Mouse (Mus musculus) heart, embryonic 14.5 days (tissue): Measurements from ENCODE around the gene Ltbp1. TPM values are rescaled to one million over a fixed set of nuclear protein-coding genes. Genes with fewer than 3 reads are reported as not detected.

ENCODE experiments used
- ATAC-seq: fragments of 200-750 bp; cut with Nextera tagmentation; 2 replicates; pipeline ENCODE4 v1.8.0; 2017; ENCODE audit warnings: low read depth, moderate TSS enrichment; ENCODE audit not compliant: insufficient number of reproducible peaks, insufficient read depth, low FRiP score
- H3K27ac ChIP-seq, 2 experiments: fragments of 200-500 bp in 1 of 2; fragments of 300-500 bp in 1 of 2; sonication (generic) in 1 of 2; replicated peaks in 1 of 2; 2 replicates each; pipeline ENCODE4 v1.5.1; 2012 to 2014; ENCODE audit warnings: low read depth in 2 of 2, low read length in 2 of 2, control low read depth in 1 of 2, mild to moderate bottlenecking in 1 of 2, mixed read lengths in 1 of 2; ENCODE audit not compliant: control insufficient read depth in 1 of 2, insufficient read depth in 1 of 2
- H3K27me3 ChIP-seq: fragments of 300-500 bp; sonication (generic); 2 replicates; pipeline ENCODE4 v1.6.1; 2014; ENCODE audit warnings: mild to moderate bottlenecking, low read length, control low read depth; ENCODE audit not compliant: control insufficient read depth, insufficient read depth
- H3K36me3 ChIP-seq: fragments of 300-500 bp; sonication (generic); 2 replicates; pipeline ENCODE4 v1.6.1; 2014; ENCODE audit warnings: mild to moderate bottlenecking, control low read depth, low read length, mixed read lengths; ENCODE audit not compliant: control insufficient read depth, insufficient read depth
- H3K4me1 ChIP-seq, 2 experiments: fragments of 200-500 bp in 1 of 2; fragments of 300-500 bp in 1 of 2; sonication (generic) in 1 of 2; 2 replicates each; pipeline ENCODE4 v1.6.1; 2012 to 2014; ENCODE audit warnings: low read length in 2 of 2, control low read depth in 1 of 2, mixed read lengths in 1 of 2; ENCODE audit not compliant: control insufficient read depth in 2 of 2, insufficient read depth in 2 of 2
- H3K4me2 ChIP-seq: fragments of 300-500 bp; sonication (generic); 2 replicates; pipeline ENCODE4 v1.6.1; 2014; ENCODE audit warnings: mild to moderate bottlenecking, low read length
- H3K4me3 ChIP-seq, 2 experiments: fragments of 200-500 bp in 1 of 2; fragments of 300-500 bp in 1 of 2; sonication (generic) in 1 of 2; 2 replicates each; pipeline ENCODE4 v1.5.1; 2012 to 2014; ENCODE audit warnings: low read length in 2 of 2, mild to moderate bottlenecking in 2 of 2, control low read depth in 1 of 2, low read depth in 1 of 2, moderate library complexity in 1 of 2; ENCODE audit not compliant: control insufficient read depth in 1 of 2, insufficient read depth in 1 of 2
- H3K9ac ChIP-seq: fragments of 300-500 bp; sonication (generic); 2 replicates; pipeline ENCODE4 v1.6.1; 2014; ENCODE audit warnings: mild to moderate bottlenecking, low read length
- H3K9me3 ChIP-seq: fragments of 300-500 bp; sonication (generic); 2 replicates; pipeline ENCODE4 v1.6.1; 2016; ENCODE audit warnings: low read length, control low read depth; ENCODE audit not compliant: control insufficient read depth
- WGBS: fragments of 180-500 bp; shearing (Covaris S2); extraction: QIAGEN DNeasy Blood & Tissue Kit; methylation state at CpG from one replicate; pipeline ENCODE4 v1.1.7; 2014; 5-methylcytosine and 5-hydroxymethylcytosine counted together
- polyA plus RNA-seq: library from polyadenylated mRNA; unstranded; fragments of >200 nt; fragmentation: Nextera tagmentation; extraction: Ambion mirVana; gene quantifications from 2 replicates; pipeline ENCODE4 v1.2.1, GENCODE M21; 2014

Ltbp1 gene
- polyA plus RNA-seq, 1 experiment from 2014 or later: 38.1 TPM

DNA sequence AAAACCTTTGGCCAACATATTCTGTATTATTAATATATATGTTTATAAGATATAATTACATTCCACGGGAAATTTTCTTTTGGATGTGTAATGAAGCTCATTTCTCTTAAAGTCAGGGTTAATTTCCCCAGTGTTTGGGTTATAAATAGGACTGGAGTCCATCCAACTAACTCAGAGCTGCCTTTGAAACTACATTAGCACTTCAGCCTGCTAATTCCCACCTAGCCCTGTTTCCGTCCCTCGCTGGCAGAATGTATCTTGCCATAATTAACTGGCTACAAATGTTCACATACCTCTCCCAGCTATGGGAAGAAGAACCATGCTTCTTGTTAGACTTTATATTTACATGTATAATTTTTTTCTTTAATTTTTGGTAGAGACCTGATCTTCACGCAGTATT, 311.7 kb downstream of the Ltbp1 start:
- ATAC-seq: no peak
- Histone ChIP-seq H3K9ac (peak overlapping the region; percentile 34; the same call in 1 of the 2 replicates), H3K36me3 (peaks cover 43% of the 10 kb centered on the region), H3K4me2 (peak overlapping the region; percentile 11; the same call in 1 of the 2 replicates), H3K4me3 (no peak overlapping the region), H3K9me3 (no peaks in the 10 kb centered on the region), H3K27ac (peak overlapping the region; percentile 91 to 94), H3K27me3 (no peaks in the 10 kb centered on the region), H3K4me1 (peaks cover 7 to 20% of the 10 kb centered on the region in 2 experiments)
- WGBS: 45% methylated on average over 4 of the region's 4 CpGs

DNA sequence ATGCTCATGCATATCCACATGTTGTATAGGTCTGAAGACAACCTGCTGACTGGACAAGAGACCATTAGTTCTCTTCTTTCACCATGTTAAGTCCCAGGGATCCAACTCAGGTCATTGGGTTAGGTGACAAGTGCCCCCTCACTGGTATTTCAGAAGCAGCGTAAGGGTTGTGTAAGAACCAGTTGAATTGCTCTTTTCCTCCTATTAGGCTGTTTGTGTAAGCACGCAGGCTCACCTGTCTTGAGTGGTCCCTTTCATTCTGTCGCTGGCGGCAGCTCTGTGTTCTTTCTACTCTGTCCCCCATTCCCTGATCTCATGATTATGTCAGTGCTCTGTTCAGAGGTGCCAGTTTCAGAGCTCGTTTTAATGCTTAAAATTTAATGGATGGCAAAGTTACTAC, 317.9 kb downstream of the Ltbp1 start:
- H3K9me3 ChIP-seq: no peaks in the 10 kb centered on the region
- H3K4me1 ChIP-seq: no peaks in the 10 kb centered on the region
- ATAC-seq: no peak
- no peak overlapping the region for H3K4me2 ChIP-seq
- no peak overlapping the region for H3K27ac ChIP-seq
- no peaks in the 10 kb centered on the region for H3K27me3 ChIP-seq
- H3K4me3 ChIP-seq: no peak overlapping the region
- 93% methylated on average over 5 of the region's 5 CpGs for WGBS
- H3K9ac ChIP-seq: no peak overlapping the region
- peaks cover 31% of the 10 kb centered on the region for H3K36me3 ChIP-seq

DNA sequence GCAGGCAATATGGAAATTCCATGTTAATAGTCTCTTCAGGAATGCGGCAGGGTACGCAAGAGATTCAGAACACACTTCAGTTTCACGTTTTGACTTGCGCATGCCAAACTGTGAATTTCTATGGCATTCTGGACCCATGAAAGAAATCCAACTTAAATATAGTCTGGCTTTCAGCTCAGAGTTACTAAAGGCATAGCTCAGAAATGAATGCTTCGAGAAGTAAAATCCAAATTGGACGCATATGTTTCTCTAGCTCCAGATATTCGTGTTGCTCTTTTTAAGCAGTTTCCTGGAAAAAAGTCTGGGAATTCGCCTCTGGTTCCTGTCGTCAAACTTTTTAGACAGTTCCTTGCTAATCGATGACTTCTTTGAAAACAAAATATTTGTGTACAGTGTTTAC, 318.4 kb downstream of the Ltbp1 start:
- Histone ChIP-seq H3K4me2 (no peak overlapping the region), H3K27ac (no peak overlapping the region), H3K27me3 (no peaks in the 10 kb centered on the region), H3K4me1 (no peaks in the 10 kb centered on the region), H3K9me3 (no peaks in the 10 kb centered on the region), H3K4me3 (no peak overlapping the region), H3K9ac (no peak overlapping the region), H3K36me3 (peaks cover 31% of the 10 kb centered on the region)
- 88% methylated on average over 10 of the region's 10 CpGs for WGBS
- no peak for ATAC-seq

DNA sequence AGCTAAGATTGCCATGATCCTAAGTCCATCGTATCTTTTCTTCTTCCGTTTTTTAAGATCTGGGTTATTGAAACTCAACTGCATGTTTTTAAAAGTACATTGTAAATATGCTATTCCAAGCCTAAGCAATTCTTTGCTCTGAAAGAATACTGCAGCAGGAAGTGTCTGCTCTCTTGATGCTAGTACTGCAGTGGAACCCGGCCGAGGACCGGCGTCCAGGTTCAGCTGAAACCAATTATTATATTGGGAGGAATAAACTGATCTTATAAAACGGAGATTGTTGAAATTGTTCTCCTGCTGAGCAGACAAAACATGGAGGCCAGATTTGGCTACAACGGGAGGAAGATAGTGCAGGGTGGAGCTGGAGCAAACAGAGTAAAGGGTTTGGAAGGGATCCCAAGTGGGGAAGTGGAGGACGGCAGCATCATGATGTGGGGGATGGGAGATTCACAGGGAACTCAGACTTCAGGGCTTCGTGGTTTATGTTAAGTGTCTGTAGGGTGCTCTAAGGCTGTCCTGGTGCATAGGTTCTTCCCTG, 322.8 kb downstream of the Ltbp1 start:
- ATAC-seq: no peak
- Histone ChIP-seq H3K27ac (no peak overlapping the region), H3K4me3 (no peak overlapping the region), H3K9me3 (no peaks in the 10 kb centered on the region), H3K4me2 (no peak overlapping the region), H3K27me3 (no peaks in the 10 kb centered on the region), H3K4me1 (no peaks in the 10 kb centered on the region), H3K36me3 (peaks cover 25% of the 10 kb centered on the region), H3K9ac (no peak overlapping the region)
- 79% methylated on average over 10 of the region's 10 CpGs for WGBS

DNA sequence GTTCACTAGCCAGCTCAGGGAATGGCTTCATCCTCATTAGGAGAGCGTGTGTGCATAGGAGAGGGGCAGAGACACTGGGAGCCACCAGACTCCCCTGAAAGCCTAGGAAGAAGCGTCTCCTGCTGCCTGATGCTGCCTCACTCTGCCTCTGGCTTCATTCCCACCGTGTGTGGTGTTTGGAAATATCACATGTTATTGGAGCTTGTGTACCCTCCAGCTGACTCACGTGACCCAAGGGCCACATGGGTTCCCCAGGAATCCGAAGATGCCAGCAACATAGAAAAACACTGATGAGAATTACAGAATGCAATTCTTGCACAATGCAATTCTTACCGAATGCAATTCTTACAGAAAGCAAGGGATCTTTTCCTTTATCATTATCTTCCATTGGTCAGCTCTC, 325.0 kb downstream of the Ltbp1 start:
- WGBS: 83% methylated on average over 6 of the region's 6 CpGs
- H3K27ac ChIP-seq: no peak overlapping the region
- no peaks in the 10 kb centered on the region for H3K27me3 ChIP-seq
- no peaks in the 10 kb centered on the region for H3K4me1 ChIP-seq
- H3K4me2 ChIP-seq: no peak overlapping the region
- no peak for ATAC-seq
- no peaks in the 10 kb centered on the region for H3K9me3 ChIP-seq
- H3K4me3 ChIP-seq: no peak overlapping the region
- no peak overlapping the region for H3K9ac ChIP-seq
- H3K36me3 ChIP-seq: peaks cover 25% of the 10 kb centered on the region

DNA sequence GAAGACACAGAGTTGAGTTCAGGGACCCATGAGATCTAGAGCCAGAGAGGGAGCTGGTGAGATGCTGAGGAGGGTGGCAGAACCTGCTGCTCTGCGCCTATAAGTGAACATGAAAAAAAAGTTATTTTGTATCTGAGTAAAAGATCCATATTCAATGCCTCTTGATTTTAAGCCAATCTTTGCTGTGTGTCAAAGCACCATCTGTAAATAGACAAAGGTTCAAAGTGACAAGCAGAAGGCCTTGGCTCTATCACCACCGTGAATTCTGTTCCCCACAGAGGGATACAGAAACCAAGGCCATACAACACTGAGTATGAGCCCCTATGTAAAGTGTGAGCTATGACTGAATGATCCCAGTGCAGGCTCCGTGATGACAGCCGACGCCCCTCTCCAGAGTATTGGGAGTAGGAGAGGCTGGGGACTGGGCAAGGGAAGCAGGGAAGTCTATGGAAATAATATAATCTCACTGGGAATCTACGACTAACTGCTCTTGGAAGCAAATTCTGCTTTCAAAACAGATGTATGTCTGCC, 326.1 kb downstream of the Ltbp1 start:
- Histone ChIP-seq H3K27ac (no peak overlapping the region), H3K9me3 (no peaks in the 10 kb centered on the region), H3K4me3 (no peak overlapping the region), H3K27me3 (no peaks in the 10 kb centered on the region), H3K9ac (no peak overlapping the region), H3K4me2 (no peak overlapping the region), H3K4me1 (no peaks in the 10 kb centered on the region), H3K36me3 (peaks cover 25% of the 10 kb centered on the region)
- no peak for ATAC-seq
- WGBS: 87% methylated on average over 6 of the region's 6 CpGs

DNA sequence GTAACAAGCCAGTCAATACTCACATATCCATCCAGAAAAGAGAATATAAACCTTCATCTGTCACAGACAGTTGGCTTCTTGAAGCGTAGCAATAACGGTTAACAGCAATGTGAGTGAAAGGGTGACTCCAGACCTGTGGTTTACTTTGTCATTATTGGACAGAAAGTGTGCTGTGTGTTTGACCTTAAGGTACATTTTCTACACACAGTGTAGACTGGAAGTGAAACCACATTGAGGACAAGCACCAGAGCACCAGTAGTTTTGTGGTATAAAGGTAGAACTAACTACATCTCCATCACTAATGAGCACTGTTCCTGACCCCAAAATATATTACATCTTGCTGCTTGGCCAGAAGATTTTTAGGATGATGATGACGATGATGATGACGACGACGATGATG, 326.9 kb downstream of the Ltbp1 start:
- Histone ChIP-seq H3K27ac (no peak overlapping the region), H3K9me3 (no peaks in the 10 kb centered on the region), H3K27me3 (no peaks in the 10 kb centered on the region), H3K4me3 (no peak overlapping the region), H3K36me3 (peaks cover 20% of the 10 kb centered on the region), H3K9ac (no peak overlapping the region), H3K4me2 (no peak overlapping the region), H3K4me1 (no peaks in the 10 kb centered on the region)
- WGBS: 94% methylated on average over 6 of the region's 6 CpGs
- ATAC-seq: no peak

DNA sequence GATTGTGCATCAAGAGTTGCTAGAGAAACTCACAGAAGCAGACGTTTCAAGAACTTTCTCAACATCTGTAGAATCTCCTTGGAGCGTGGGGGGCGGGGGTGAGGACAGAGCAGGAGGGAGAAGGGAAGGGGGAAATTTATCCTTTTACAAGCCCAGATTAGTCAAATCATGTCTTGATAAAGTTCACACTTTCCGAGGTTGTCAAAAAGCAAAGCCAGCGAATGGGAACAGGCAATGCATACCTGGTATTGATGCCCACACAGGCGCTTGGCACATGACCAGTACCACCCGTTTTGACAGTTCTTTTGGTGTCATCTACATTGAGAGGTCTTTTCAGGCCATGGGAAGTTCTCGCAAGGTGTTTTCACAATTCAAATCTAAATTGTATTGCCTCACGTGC, 327.6 kb downstream of the Ltbp1 start:
- no peaks in the 10 kb centered on the region for H3K4me1 ChIP-seq
- no peak overlapping the region for H3K4me3 ChIP-seq
- H3K27ac ChIP-seq: no peak overlapping the region
- no peak overlapping the region for H3K4me2 ChIP-seq
- no peak overlapping the region for H3K9ac ChIP-seq
- H3K9me3 ChIP-seq: no peaks in the 10 kb centered on the region
- H3K27me3 ChIP-seq: no peaks in the 10 kb centered on the region
- ATAC-seq: no peak
- peaks cover 19% of the 10 kb centered on the region for H3K36me3 ChIP-seq
- WGBS: 87% methylated on average over 9 of the region's 9 CpGs
